Mouse (Mus musculus) heart, adult 2 months (tissue): ENCODE measurements around the gene Lenep.

Experiments
- CTCF ChIP-seq: fragments of 200-600 bp; IDR thresholded peaks from 2 replicates; pipeline ENCODE4 v1.8.1; 2022; ENCODE audit warnings: antibody characterized with exemption, mild to moderate bottlenecking, moderate library complexity
- POLR2A ChIP-seq: fragments of 200-500 bp; IDR thresholded peaks from 2 replicates; pipeline ENCODE4 v1.6.1; 2011; ENCODE audit warnings: mild to moderate bottlenecking, low read depth, low read length, control low read depth; ENCODE audit not compliant: insufficient read depth

DNA sequence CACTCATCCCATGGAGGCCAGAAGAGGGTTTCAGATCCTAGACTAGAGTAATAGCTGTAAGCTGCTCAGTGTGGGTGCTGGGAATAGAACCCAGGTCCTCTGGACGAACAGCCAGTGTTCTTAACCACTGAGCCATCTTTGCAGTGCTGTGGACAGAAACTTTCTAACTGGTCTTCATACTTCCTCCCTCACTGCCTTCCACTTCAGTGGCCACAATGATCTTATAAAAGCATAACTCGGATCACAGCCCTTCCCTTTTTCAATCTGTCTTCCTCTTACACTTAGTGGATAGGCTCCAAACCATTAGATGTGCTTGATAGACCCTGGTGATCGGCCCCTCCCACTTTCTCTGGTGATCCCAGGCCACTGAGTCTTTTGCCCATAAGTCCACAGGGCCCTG is 42.4 kb downstream of the Lenep start:
- TF ChIP-seq POLR2A (no peak), CTCF (no peak)
